Mouse (Mus musculus) megakaryocyte, adult 5-6 weeks (primary cell): Measurements from ENCODE around the gene Gm20696. TPM values are rescaled to one million over a fixed set of nuclear protein-coding genes. Genes with fewer than 3 reads are reported as not detected.

Source experiments
- ATAC-seq: 2 replicates; pipeline ENCODE4 v1.8.0; 2016; ENCODE audit warnings: mild to moderate bottlenecking, inconsistent platforms; ENCODE audit not compliant: poor library complexity, severe bottlenecking
- total RNA-seq, 2 experiments: library from RNA; stranded (forward) in 1 of 2; stranded (reverse) in 1 of 2; fragments of 153-499, 151-499 nt in 1 of 2; fragments of 221-1000, 200-1000 nt in 1 of 2; gene quantifications; 2 replicates each; pipeline versions ENCODE4 v1.2.3 to v1.2.4; 2015 to 2017

Gene Gm20696
- total RNA-seq, 2 experiments from 2014 or later: 4.4 to 9.6 TPM

GRCm38 (mm10) chr6:99665457-99666317 lies 910 bp downstream of the Gm20696 start:
- ATAC-seq: peak; percentile 11

GRCm38 (mm10) chr6:99663232-99663631 lies 3.4 kb downstream of the Gm20696 start:
- ATAC-seq: no peak

GRCm38 (mm10) chr6:99660443-99660842 lies 6.2 kb downstream of the Gm20696 start:
- no peak for ATAC-seq

GRCm38 (mm10) chr6:99658586-99658985 lies 8.0 kb downstream of the Gm20696 start:
- ATAC-seq: peak; percentile 39

GRCm38 (mm10) chr6:99656088-99656487 lies 10.5 kb downstream of the Gm20696 start:
- peak; percentile 14; the same call in 1 of the 2 replicates for ATAC-seq

- ATAC-seq: peak; percentile 80
Measured at GRCm38 (mm10) chr6:99655488-99655887, 11.1 kb downstream of the Gm20696 start.

GRCm38 (mm10) chr6:99654343-99654742 lies 12.3 kb downstream of the Gm20696 start:
- ATAC-seq: no peak

- no peak for ATAC-seq
Measured at GRCm38 (mm10) chr6:99652341-99652740, 14.3 kb downstream of the Gm20696 start.

GRCm38 (mm10) chr6:99649307-99649706 lies 17.3 kb downstream of the Gm20696 start:
- ATAC-seq: peak; percentile 87

- ATAC-seq: no peak
Measured at GRCm38 (mm10) chr6:99646344-99646743, 20.3 kb downstream of the Gm20696 start.

- no peak for ATAC-seq
Measured at GRCm38 (mm10) chr6:99644876-99645275, 21.7 kb downstream of the Gm20696 start.

GRCm38 (mm10) chr6:99644386-99644785 lies 22.2 kb downstream of the Gm20696 start:
- ATAC-seq: no peak

- ATAC-seq: no peak
Measured at GRCm38 (mm10) chr6:99643439-99644199, 23.0 kb downstream of the Gm20696 start.

GRCm38 (mm10) chr6:99637456-99637855 lies 29.1 kb downstream of the Gm20696 start:
- ATAC-seq: peak; percentile 79

GRCm38 (mm10) chr6:99636801-99637200 lies 29.8 kb downstream of the Gm20696 start:
- ATAC-seq: peak; percentile 80

- no peak for ATAC-seq
Measured at GRCm38 (mm10) chr6:99636121-99636520, 30.5 kb downstream of the Gm20696 start.

- ATAC-seq: no peak
Measured at GRCm38 (mm10) chr6:99632121-99632980, 34.2 kb downstream of the Gm20696 start.

GRCm38 (mm10) chr6:99631637-99632036 lies 35.0 kb downstream of the Gm20696 start:
- ATAC-seq: no peak

GRCm38 (mm10) chr6:99629726-99630458 lies 36.7 kb downstream of the Gm20696 start:
- ATAC-seq: no peak

GRCm38 (mm10) chr6:99626347-99626746 lies 40.2 kb downstream of the Gm20696 start:
- no peak for ATAC-seq
